Mouse (Mus musculus): Measurements from ENCODE around the gene 4931406P16Rik.

The 4931406P16Rik gene

GRCm38 (mm10) chr7:34312786-34313442 lies 437 bp downstream of the 4931406P16Rik start:
- in situ Hi-C loops (cut with MseI, MboI) = no loop called here

GRCm38 (mm10) chr7:34309186-34309764 lies 4.1 kb downstream of the 4931406P16Rik start:
- in situ Hi-C loops (cut with MseI, MboI) = no loop called here

GRCm38 (mm10) chr7:34308586-34308985 lies 4.8 kb downstream of the 4931406P16Rik start:
- in situ Hi-C loops (cut with MseI, MboI) = no loop called here

- in situ Hi-C loops (cut with MseI, MboI) = no loop called here
Measured at GRCm38 (mm10) chr7:34305454-34305853, 7.9 kb downstream of the 4931406P16Rik start.

- in situ Hi-C loops (cut with MseI, MboI) = no loop called here
Measured at GRCm38 (mm10) chr7:34302651-34303050, 10.7 kb downstream of the 4931406P16Rik start.

GRCm38 (mm10) chr7:34301952-34302351 lies 11.4 kb downstream of the 4931406P16Rik start:
- in situ Hi-C loops (cut with MseI, MboI) = no loop called here

GRCm38 (mm10) chr7:34298818-34299217 lies 14.5 kb downstream of the 4931406P16Rik start:
- in situ Hi-C loops (cut with MseI, MboI) = no loop called here

- in situ Hi-C loops (cut with MseI, MboI) = no loop called here
Measured at GRCm38 (mm10) chr7:34296124-34296523, 17.2 kb downstream of the 4931406P16Rik start.

- in situ Hi-C loops (cut with MseI, MboI) = no loop called here
Measured at GRCm38 (mm10) chr7:34292633-34293032, 20.7 kb downstream of the 4931406P16Rik start.

GRCm38 (mm10) chr7:34291265-34291664 lies 22.1 kb downstream of the 4931406P16Rik start:
- in situ Hi-C loops (cut with MseI, MboI) = no loop called here

- in situ Hi-C loops (cut with MseI, MboI) = no loop called here
Measured at GRCm38 (mm10) chr7:34290450-34291151, 22.8 kb downstream of the 4931406P16Rik start.

- in situ Hi-C loops (cut with MseI, MboI) = no loop called here
Measured at GRCm38 (mm10) chr7:34277656-34278055, 35.7 kb downstream of the 4931406P16Rik start.

GRCm38 (mm10) chr7:34276066-34276465 lies 37.3 kb downstream of the 4931406P16Rik start:
- in situ Hi-C loops (cut with MseI, MboI) = no loop called here

- in situ Hi-C loops (cut with MseI, MboI) = no loop called here
Measured at GRCm38 (mm10) chr7:34272465-34272864, 40.9 kb downstream of the 4931406P16Rik start.

- in situ Hi-C loops (cut with MseI, MboI) = loop anchor here in 1 of 2 experiments (10.0 kb wide), 1 partner anchor 86 kb away; no protein-coding TSS in a partner anchor
Measured at GRCm38 (mm10) chr7:34268463-34268862, 44.9 kb downstream of the 4931406P16Rik start.

GRCm38 (mm10) chr7:34266421-34266820 lies 46.9 kb downstream of the 4931406P16Rik start:
- in situ Hi-C loops (cut with MseI, MboI) = loop anchor here in 1 of 2 experiments (10.0 kb wide), 1 partner anchor 88 kb away; no protein-coding TSS in a partner anchor

- in situ Hi-C loops (cut with MseI, MboI) = loop anchor here in 1 of 2 experiments (10.0 kb wide), 1 partner anchor 89 kb away; no protein-coding TSS in a partner anchor
Measured at GRCm38 (mm10) chr7:34265876-34266346, 47.4 kb downstream of the 4931406P16Rik start.

GRCm38 (mm10) chr7:34263437-34263836 lies 49.9 kb downstream of the 4931406P16Rik start:
- in situ Hi-C loops (cut with MseI, MboI) = loop anchor here in 1 of 2 experiments (10.0 kb wide), 1 partner anchor 91 kb away; no protein-coding TSS in a partner anchor

GRCm38 (mm10) chr7:34258407-34258806 lies 54.9 kb downstream of the 4931406P16Rik start:
- in situ Hi-C loops (cut with MseI, MboI) = no loop called here

GRCm38 (mm10) chr7:34257279-34257678 lies 56.1 kb downstream of the 4931406P16Rik start:
- in situ Hi-C loops (cut with MseI, MboI) = no loop called here

- in situ Hi-C loops (cut with MseI, MboI) = no loop called here
Measured at GRCm38 (mm10) chr7:34255916-34256315, 57.4 kb downstream of the 4931406P16Rik start.

- in situ Hi-C loops (cut with MseI, MboI) = no loop called here
Measured at GRCm38 (mm10) chr7:34255137-34255536, 58.2 kb downstream of the 4931406P16Rik start.
